Mouse (Mus musculus): ENCODE data around the gene Ephb1.

- TF ChIP-seq POLR2A (IDR thresholded peaks at IDR 0.05; ENCODE audit: borderline replicate concordance, low read depth, low read length) (no peak), CTCF (IDR thresholded peaks at IDR 0.05; ENCODE audit: low read depth, low read length) (no peak)
These were observed 279.0 kb downstream of the Ephb1 start for GRCm38 (mm10) chr9:102075539-102075938.

Measured in bone marrow macrophage, adult 2 months (primary cell).